Mouse (Mus musculus): ENCODE measurements around the gene Cntn5.

The Cntn5 gene

DNA sequence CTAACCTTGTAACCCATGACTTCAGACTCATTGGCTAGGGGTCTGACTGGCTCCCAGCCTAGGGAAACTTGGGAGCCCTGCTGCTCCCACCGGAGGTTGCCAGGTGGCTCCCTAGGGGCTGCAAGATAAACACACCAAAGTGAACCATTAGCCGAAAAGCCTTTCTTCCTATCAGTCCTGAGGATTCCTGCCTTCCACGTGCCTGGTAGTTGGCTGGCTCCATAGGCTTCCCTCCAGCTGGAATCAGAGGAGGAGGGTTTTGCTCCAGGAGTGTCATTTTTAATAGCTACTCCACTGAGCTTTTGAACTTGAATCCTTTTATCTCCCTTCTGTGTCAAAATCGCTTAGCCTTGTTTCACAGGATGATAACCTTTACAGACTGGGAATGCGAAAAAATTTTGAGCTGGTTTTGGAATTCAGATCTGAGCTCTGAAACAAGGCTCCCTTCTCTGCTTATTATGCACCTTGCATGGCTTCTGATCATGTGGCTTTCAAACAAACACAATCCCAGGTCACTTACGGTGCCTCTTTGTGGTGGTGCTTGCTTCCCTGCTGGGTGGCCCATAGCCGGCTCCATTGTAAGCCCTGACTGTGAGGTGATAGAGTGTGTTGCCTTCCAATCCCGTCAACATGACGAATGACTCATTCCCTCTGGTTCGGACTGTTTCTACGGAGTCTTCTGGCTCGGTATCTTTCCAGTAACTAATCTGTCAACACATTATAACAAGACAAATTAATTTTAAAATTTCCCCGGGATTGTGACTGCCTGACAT is 1231.1 kb downstream of the Cntn5 start:
- no peak for DNase-seq

DNA sequence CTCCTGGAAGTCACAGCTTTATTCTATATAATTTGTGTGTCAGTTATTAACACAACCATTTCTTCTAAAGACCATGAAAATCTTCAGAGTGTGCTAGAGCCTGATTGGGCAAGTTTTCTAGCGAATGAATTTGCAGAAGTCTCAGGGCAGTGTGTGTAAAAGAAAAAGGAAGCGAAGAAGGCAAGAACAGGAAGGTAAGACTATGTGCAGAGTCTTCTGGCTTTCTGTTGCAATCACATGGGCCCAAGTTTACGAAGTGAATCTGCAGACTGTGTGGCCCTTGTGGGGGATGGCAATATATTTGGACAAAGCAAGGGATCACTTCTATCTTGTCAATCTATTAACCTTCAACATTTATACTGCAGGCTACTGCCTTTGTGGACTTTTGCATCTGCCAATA is 1251.1 kb downstream of the Cntn5 start:
- DNase-seq = no peak

DNA sequence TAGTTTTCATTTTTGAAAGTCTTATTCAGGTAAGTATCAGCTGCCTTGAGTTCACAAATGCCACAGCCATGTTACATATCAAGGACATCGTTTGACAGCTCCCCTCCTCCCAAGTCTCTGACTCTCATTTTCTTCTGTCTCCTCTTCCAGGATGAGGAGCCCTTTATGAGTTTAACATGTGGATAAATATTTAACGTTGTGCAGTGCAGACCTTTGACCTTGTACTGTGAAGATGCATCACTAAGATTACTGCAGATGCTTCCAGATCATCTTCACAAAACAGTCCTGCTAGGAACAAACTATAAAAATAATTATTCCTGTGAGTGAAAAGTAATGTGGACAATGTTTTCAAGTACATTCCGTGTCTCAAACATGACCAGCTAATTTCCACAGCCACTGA is 1257.2 kb downstream of the Cntn5 start:
- DNase-seq = peak; percentile 5 to 7

DNA sequence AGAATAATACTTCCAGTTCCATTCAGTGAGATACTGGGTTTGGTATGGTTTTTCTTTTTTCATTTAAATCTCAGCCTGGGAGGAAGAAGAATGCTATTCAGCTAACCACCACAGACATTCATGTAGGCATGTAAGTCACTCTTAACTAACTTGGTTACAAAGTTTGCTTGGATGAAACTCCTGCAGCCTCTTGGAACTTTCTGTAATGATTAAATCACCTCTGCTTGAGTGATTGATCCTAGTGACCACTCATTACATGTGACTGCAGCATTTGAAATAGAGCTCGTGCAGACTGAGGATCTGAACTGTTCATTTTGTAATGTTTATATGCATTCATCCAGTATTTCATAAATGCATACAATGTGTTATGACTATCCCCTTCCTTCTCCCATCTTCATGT is 1258.3 kb downstream of the Cntn5 start:
- DNase-seq = peak; percentile 7 to 15

All from kidney, adult 8-10 months (tissue).